Mouse (Mus musculus) liver, postnatal 0 days (tissue): ENCODE measurements around the gene Coa5. TPM values are rescaled to one million over a fixed set of nuclear protein-coding genes. Genes with fewer than 3 reads are reported as not detected.

Experiments
- ATAC-seq: fragments of 200-750 bp; cut with Nextera tagmentation; 2 replicates; pipeline ENCODE4 v1.8.0; 2017; ENCODE audit warnings: mild to moderate bottlenecking, moderate library complexity
- DNase-seq: peaks from one replicate; pipeline ENCODE4 v3.0.0-alpha.2; 2016
- H3K27ac ChIP-seq: fragments of 300-500 bp; sonication (generic); 2 replicates; pipeline ENCODE4 v1.5.1; 2014; ENCODE audit warnings: antibody characterized with exemption, moderate library complexity, mild to moderate bottlenecking, low read depth
- H3K27me3 ChIP-seq: fragments of 300-500 bp; sonication (generic); 2 replicates; pipeline ENCODE4 v1.6.1; 2014; ENCODE audit warnings: low read length, control low read depth, mixed read lengths; ENCODE audit not compliant: insufficient read depth
- H3K36me3 ChIP-seq: fragments of 300-500 bp; sonication (generic); replicated peaks from 2 replicates; pipeline ENCODE4 v1.6.1; 2014; ENCODE audit warnings: mild to moderate bottlenecking, control low read depth, low read length, moderate library complexity, mixed read lengths; ENCODE audit not compliant: insufficient read depth
- H3K4me1 ChIP-seq: fragments of 300-500 bp; sonication (generic); 2 replicates; pipeline ENCODE4 v1.6.1; 2014; ENCODE audit warnings: antibody characterized with exemption, mild to moderate bottlenecking, control low read depth; ENCODE audit not compliant: insufficient read depth
- H3K4me2 ChIP-seq: fragments of 300-500 bp; sonication (generic); 2 replicates; pipeline ENCODE4 v1.6.1; 2014; ENCODE audit warnings: low read depth, mild to moderate bottlenecking, low read length, moderate library complexity, mixed read lengths
- H3K4me3 ChIP-seq: fragments of 300-500 bp; sonication (generic); 2 replicates; pipeline ENCODE4 v1.5.1; 2014; ENCODE audit warnings: low read depth, low read length
- H3K9ac ChIP-seq: fragments of 300-500 bp; sonication (generic); replicated peaks from 2 replicates; pipeline ENCODE4 v1.6.1; 2014; ENCODE audit warnings: mild to moderate bottlenecking, moderate library complexity
- H3K9me3 ChIP-seq: fragments of 300-500 bp; sonication (generic); 2 replicates; pipeline ENCODE4 v1.6.1; 2016; ENCODE audit warnings: mild to moderate bottlenecking, control low read depth, low read length, mixed read lengths
- CTCF ChIP-seq: sonication (generic); IDR thresholded peaks from 2 replicates; pipeline ENCODE4 v1.5.1; 2016; ENCODE audit warnings: antibody characterized with exemption, low read depth
- EP300 ChIP-seq: IDR thresholded peaks from 2 replicates; pipeline ENCODE4 v1.6.1; 2016; ENCODE audit warnings: antibody characterized with exemption, low read depth, mild to moderate bottlenecking
- WGBS: fragments of 180-500 bp; shearing (Covaris S2); extraction: QIAGEN DNeasy Blood & Tissue Kit; methylation state at CpG from one replicate; pipeline ENCODE4 v1.1.7; 2014; ENCODE audit not compliant: insufficient replicate concordance; 5-methylcytosine and 5-hydroxymethylcytosine counted together
- polyA plus RNA-seq: library from polyadenylated mRNA; unstranded; fragments of >200 nt; fragmentation: Nextera tagmentation; extraction: Ambion mirVana; gene quantifications from 2 replicates; pipeline ENCODE4 v1.2.1, GENCODE M21; 2015

Coa5 gene
- polyA plus RNA-seq, 1 experiment from 2014 or later, result 23.0 TPM

DNA sequence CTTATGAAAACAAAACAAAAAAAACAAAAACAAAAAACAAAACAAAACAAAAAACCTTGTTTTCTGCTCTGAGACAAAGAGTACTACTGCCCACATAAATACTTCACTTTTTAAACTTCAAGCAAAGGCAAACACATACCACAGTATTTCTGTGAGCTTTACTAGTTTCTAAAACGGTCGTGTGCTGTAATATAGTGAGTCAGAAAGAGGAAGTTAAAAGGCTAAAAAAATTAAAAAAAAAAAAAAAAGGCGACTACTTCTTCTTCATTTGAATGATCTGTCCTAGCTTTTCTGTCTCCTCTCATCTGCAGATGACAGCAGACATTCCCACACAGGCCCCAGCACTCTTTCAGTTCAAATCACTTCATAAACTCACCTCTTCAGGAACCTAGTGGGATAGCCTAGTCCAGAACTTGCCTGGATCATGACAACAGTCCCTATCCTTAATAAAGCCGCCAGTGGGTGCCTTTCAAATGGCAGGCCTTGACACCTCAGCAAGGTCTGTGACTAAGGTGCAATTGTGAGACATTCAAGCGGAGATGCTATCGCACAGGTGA lies 44.8 kb upstream of the Coa5 start:
- 59% methylated on average over 6 of the region's 6 CpGs for WGBS
- H3K4me3 ChIP-seq, result no peak overlapping the region
- no peaks in the 10 kb centered on the region for H3K27me3 ChIP-seq
- H3K4me1 ChIP-seq, result peaks cover 23% of the 10 kb centered on the region
- H3K4me2 ChIP-seq, result peak overlapping the region; percentile 22; the same call in 1 of the 2 replicates
- no peaks in the 10 kb centered on the region for H3K9me3 ChIP-seq
- no peak for DNase-seq
- H3K27ac ChIP-seq, result peak overlapping the region; percentile 68
- no peak for TF ChIP-seq EP300
- no peak for TF ChIP-seq CTCF
- no peak for ATAC-seq
- H3K9ac ChIP-seq, result no peak overlapping the region
- no peaks in the 10 kb centered on the region for H3K36me3 ChIP-seq

DNA sequence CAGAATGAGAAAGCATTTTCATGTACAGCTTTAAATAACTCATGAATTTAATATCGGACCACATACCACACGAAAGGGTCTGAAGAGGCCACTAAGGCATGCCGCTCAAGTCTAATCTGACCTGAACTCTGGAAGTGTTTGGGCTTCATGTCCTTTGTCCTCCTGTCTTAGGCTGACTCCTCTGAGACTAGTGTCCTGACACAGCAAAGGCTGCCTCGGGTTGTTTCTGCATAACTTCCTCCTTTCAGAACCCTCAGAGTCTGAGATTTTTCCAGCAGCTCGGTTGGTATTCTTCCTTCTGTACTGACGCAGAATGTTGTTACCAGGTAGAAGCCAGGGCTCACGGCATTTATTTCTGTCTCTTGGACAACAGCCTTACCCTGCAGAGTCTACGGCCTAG lies 44.1 kb upstream of the Coa5 start:
- Histone ChIP-seq H3K36me3 (no peaks in the 10 kb centered on the region), H3K4me3 (no peak overlapping the region), H3K4me1 (peaks cover 17% of the 10 kb centered on the region), H3K27ac (peak overlapping the region; percentile 68), H3K4me2 (peak overlapping the region; percentile 22; the same call in 1 of the 2 replicates), H3K9me3 (no peaks in the 10 kb centered on the region), H3K9ac (no peak overlapping the region), H3K27me3 (no peaks in the 10 kb centered on the region)
- WGBS, result 50% methylated on average over 8 of the region's 8 CpGs
- DNase-seq (no peak), ATAC-seq (no peak)
- TF ChIP-seq EP300 (no peak), CTCF (no peak)

- Histone ChIP-seq H3K4me3 (no peak overlapping the region), H3K9me3 (no peaks in the 10 kb centered on the region), H3K27me3 (no peaks in the 10 kb centered on the region), H3K4me1 (peaks cover 10% of the 10 kb centered on the region), H3K4me2 (no peak overlapping the region), H3K27ac (0 out of 2 replicates have a peak overlapping the region, but pooled peaks have one; percentile 39), H3K9ac (no peak overlapping the region), H3K36me3 (no peaks in the 10 kb centered on the region)
- DNase-seq (no peak), ATAC-seq (no peak)
- TF ChIP-seq EP300, result no peak
- TF ChIP-seq CTCF, result no peak
- 43% methylated on average over 10 of the region's 10 CpGs for WGBS
These were observed 43.3 kb upstream of the Coa5 start for GRCm38 (mm10) chr1:37473251-37473650.

- Histone ChIP-seq H3K27me3 (no peaks in the 10 kb centered on the region), H3K4me3 (no peak overlapping the region), H3K4me1 (peaks cover 7% of the 10 kb centered on the region), H3K27ac (peak overlapping the region; percentile 23; the same call in 1 of the 2 replicates), H3K4me2 (no peak overlapping the region), H3K36me3 (no peaks in the 10 kb centered on the region), H3K9ac (no peak overlapping the region), H3K9me3 (no peaks in the 10 kb centered on the region)
- WGBS, result 79% methylated on average over 6 of the region's 6 CpGs
- peak; percentile 40 for TF ChIP-seq CTCF
- TF ChIP-seq EP300, result no peak
- DNase-seq (no peak), ATAC-seq (no peak)
These were observed 41.6 kb upstream of the Coa5 start for GRCm38 (mm10) chr1:37471179-37472148.

DNA sequence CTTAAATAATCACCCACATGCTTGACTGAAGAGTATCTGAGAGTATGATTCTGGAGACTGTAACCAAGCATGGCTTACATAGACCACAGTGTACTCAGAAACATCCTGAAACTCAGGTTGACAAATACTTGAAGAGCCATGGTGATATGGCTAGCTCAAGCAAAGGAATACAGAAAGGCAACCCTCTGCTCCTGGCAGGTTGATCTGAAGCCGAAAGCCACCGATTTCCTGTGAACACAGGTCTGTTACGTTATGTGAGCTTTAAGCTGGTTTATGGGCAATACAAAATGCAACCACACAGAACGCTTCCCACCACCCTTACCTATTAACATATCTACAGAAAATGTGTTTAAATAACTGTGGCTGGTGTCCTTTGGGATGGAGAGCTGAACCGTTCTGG lies 39.1 kb upstream of the Coa5 start:
- no peak for TF ChIP-seq EP300
- no peak for TF ChIP-seq CTCF
- WGBS, result 81% methylated on average over 5 of the region's 5 CpGs
- Histone ChIP-seq H3K36me3 (no peaks in the 10 kb centered on the region), H3K9ac (no peak overlapping the region), H3K4me3 (no peak overlapping the region), H3K27me3 (no peaks in the 10 kb centered on the region), H3K4me2 (no peak overlapping the region), H3K4me1 (peaks cover 3% of the 10 kb centered on the region), H3K27ac (no peak overlapping the region), H3K9me3 (no peaks in the 10 kb centered on the region)
- DNase-seq (no peak), ATAC-seq (no peak)

DNA sequence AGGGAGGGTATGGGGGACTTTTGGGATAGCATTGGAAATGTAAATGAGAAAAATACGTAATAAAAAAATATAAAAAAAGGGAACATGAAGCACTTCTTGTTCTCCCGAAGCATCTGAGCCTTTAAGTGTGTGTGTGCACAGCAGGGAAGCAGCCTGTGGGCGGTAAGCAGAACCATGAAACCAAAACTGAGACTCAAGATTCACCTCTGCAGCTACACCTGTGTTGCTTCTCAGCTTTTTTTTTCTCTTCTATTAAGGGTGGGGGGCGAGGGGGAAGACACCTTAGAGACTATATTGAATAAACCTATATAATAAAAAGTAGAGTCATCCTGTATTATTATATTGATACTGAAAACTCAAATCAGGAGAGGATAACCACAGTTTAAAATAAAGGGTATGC lies 37.9 kb upstream of the Coa5 start:
- Histone ChIP-seq H3K9ac (no peak overlapping the region), H3K4me1 (no peaks in the 10 kb centered on the region), H3K36me3 (no peaks in the 10 kb centered on the region), H3K4me2 (no peak overlapping the region), H3K4me3 (no peak overlapping the region), H3K9me3 (no peaks in the 10 kb centered on the region), H3K27ac (no peak overlapping the region), H3K27me3 (no peaks in the 10 kb centered on the region)
- WGBS, result 86% methylated on average over 4 of the region's 4 CpGs
- ATAC-seq (no peak), DNase-seq (no peak)
- TF ChIP-seq EP300 (no peak), CTCF (no peak)
